Mouse (Mus musculus): ENCODE data around the gene Mas1.

DNA sequence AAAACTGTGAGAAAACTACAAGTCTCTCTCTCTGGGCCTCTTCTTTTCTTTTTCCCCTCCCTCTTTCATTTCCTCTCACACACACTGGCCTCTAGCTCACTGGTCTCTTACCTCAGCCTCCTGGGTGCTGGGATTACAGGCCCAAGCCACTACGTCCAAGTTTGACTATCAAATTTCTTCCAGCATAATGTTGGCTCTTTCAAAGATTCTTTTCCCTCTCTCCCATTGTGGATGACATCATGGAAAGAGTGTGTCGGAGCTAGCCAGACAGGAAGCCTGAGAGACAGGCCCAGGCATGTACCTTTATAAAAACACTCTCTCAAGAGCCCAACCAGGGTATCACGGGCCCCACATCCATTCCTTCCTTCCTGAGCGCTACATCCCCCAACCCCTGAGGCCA lies 76.5 kb downstream of the Mas1 start:
- TF ChIP-seq USF1 (IDR thresholded peaks at IDR 0.05; ENCODE audit: low read depth) (no peak), MYOD1 (IDR thresholded peaks at IDR 0.05; ENCODE audit: control insufficient read depth in 1 of 3, insufficient read length in 2 of 3, low read depth in 2 of 3) (no peak), CEBPB (IDR thresholded peaks at IDR 0.05; ENCODE audit: insufficient read depth, poor library complexity, severe bottlenecking) (no peak), MAX (IDR thresholded peaks at IDR 0.05; ENCODE audit: low read depth) (no peak), POLR2A (IDR thresholded peaks at IDR 0.05; ENCODE audit: insufficient read length, low read depth) (no peak), E2F4 (IDR thresholded peaks at IDR 0.05; ENCODE audit: insufficient read depth) (no peak), TCF12 (IDR thresholded peaks at IDR 0.05; ENCODE audit: insufficient read depth, poor library complexity, severe bottlenecking) (no peak), SRF (IDR thresholded peaks at IDR 0.05; ENCODE audit: control insufficient read depth, insufficient read length, low read depth) (no peak), POLR2AphosphoS2 (IDR thresholded peaks at IDR 0.05; ENCODE audit: insufficient read length, low read depth) (no peak), REST (IDR thresholded peaks at IDR 0.05; ENCODE audit: insufficient read depth, insufficient read length) (no peak), MYOG (IDR thresholded peaks at IDR 0.05; ENCODE audit: control insufficient read depth in 1 of 3, insufficient read depth in 1 of 3, insufficient read length in 2 of 3, low read depth in 2 of 3) (no peak)

Data from myocyte (in vitro differentiated cells).